Mouse (Mus musculus): ENCODE results near the gene Cntnap5a. TPM values are rescaled to one million over a fixed set of nuclear protein-coding genes. Genes with fewer than 3 reads are reported as not detected.

Gene Cntnap5a
- 3.4 and 3.9 TPM in 2 replicates for polyA plus RNA-seq (2015; fragmentation: Nextera tagmentation; extraction: Ambion mirVana)

DNA sequence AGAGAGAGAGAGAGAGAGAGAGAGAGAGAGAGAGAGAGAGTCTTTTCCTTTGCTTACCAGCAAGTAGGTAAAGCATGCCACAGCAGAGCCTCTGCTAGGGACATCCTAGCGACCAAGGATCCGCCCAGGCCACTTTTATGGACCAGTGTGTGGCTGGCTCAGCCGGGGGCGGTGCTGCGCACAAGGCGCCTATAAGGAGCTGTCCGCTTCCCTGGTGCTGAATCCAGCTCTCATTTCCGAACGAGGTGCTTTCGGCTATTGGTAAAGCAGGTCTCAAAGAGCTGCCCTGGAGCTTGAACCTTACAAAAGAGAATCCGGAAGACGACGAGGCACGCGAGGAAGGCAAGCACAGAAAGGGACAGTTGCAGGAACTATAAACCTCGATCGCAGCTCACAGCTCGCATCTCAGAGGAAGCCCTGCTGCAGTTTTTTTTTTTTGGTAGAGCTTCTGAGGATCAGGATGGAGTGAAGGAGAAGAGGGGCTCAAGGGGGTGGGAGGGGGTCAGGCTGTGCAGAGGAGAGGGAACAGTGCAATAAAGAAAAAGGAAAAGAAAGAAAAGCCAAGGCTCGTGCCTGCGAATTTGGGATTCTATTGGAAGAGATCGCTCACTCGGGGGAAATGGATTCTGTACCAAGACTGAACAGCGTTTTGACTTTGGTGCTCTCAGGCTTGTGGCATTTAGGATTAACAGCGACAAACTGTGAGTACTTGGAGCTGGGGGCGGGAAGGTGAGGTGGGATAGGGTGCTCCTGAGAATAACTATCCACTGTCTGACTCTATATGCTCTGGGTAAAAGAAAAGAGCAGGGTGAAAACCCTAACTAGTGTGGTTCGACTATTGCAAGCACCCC lies at the start of gene Cntnap5a:
Cntnap5a (plus strand) TSS at position 239 of the 851 bp plus-strand sequence.

Small RNAs within 50 kb of the gene (microRNA-seq; reads per million reads assigned to microRNA genes)
- gene Gm23393, result not detected
